Comparison of ENCODE assay signal across 8 mouse cellular contexts in genomic region chr13:55463399-55464026, GRCm38 (mm10). TPM values are rescaled to one million over a fixed set of nuclear protein-coding genes. Genes with fewer than 3 reads are reported as not detected.
DNase-seq lines count a peak whose midpoint lies in the region; ATAC-seq and TF ChIP-seq lines count a peak whose summit lies in the region.

No protein-coding gene starts in this region.

- peak overlapping the region; percentile 84 for H3K9ac ChIP-seq in limb, embryonic 13.5 days
- peak overlapping the region; percentile 65; the same call in 1 of the 2 replicates for H3K9ac ChIP-seq in stomach, postnatal 0 days (ENCODE audit: low read length)

- no peaks in the 10 kb centered on the region for H3K9me3 ChIP-seq in limb, embryonic 13.5 days
- no peaks in the 10 kb centered on the region for H3K9me3 ChIP-seq in stomach, postnatal 0 days (ENCODE audit: control insufficient read depth, low read length)

- WGBS in limb, embryonic 13.5 days = 7% methylated on average over 14 of the region's 14 CpGs
- WGBS in stomach, postnatal 0 days = 14% methylated on average over 14 of the region's 14 CpGs

- TF ChIP-seq CTCF in testis, adult 2 months (IDR thresholded peaks at IDR 0.05; ENCODE audit: control insufficient read depth, insufficient read depth, insufficient replicate concordance, low read depth, low read length) = no peak
- no peak for TF ChIP-seq CTCF in stomach, postnatal 0 days (IDR thresholded peaks at IDR 0.05; ENCODE audit: low read depth)

- H3K27ac ChIP-seq in testis, adult 2 months (ENCODE audit: control insufficient read depth, insufficient read depth, low read depth, low read length) = peak overlapping the region; percentile 95
- peak overlapping the region; percentile 48; the same call in 1 of the 2 replicates for H3K27ac ChIP-seq in limb, embryonic 13.5 days
- no peak overlapping the region for H3K27ac ChIP-seq in stomach, postnatal 0 days (replicated peaks)

- peak overlapping the region; percentile 91 for H3K4me2 ChIP-seq in limb, embryonic 13.5 days (replicated peaks)
- peak overlapping the region; percentile 96 for H3K4me2 ChIP-seq in stomach, postnatal 0 days (replicated peaks; ENCODE audit: low read depth)

- ATAC-seq in limb, embryonic 13.5 days (ENCODE audit: low FRiP score, low read depth) = 0 out of 2 replicates have a peak, but pooled peaks have one; percentile 2
- ATAC-seq in stomach, postnatal 0 days (ENCODE audit: low FRiP score, low TSS enrichment) = 0 out of 2 replicates have a peak, but pooled peaks have one; percentile 1
- ATAC-seq in granulocyte monocyte progenitor cell, adult 5-6 weeks (replicated peaks; ENCODE audit: poor library complexity, severe bottlenecking) = no peak

- H3K36me3 ChIP-seq in testis, adult 2 months (ENCODE audit: control insufficient read depth, insufficient read depth, low read length) = no peaks in the 10 kb centered on the region; the same call in 1 of the 2 replicates
- H3K36me3 ChIP-seq in limb, embryonic 13.5 days = peaks cover 37% of the 10 kb centered on the region
- peaks cover 6% of the 10 kb centered on the region for H3K36me3 ChIP-seq in stomach, postnatal 0 days (ENCODE audit: control insufficient read depth, insufficient read depth, low read length)

- no peak for TF ChIP-seq EP300 in stomach, postnatal 0 days (optimal IDR thresholded peaks at IDR 0.05)

- peaks cover 16% of the 10 kb centered on the region for H3K4me1 ChIP-seq in testis, adult 2 months (ENCODE audit: control insufficient read depth, insufficient read depth, low read length)
- peaks cover 30% of the 10 kb centered on the region for H3K4me1 ChIP-seq in limb, embryonic 13.5 days
- 0 out of 2 replicates have a peak, but pooled peaks cover 5% of the 10 kb centered on the region for H3K4me1 ChIP-seq in stomach, postnatal 0 days (replicated peaks; ENCODE audit: control insufficient read depth, insufficient read depth)

- no peaks in the 10 kb centered on the region for H3K27me3 ChIP-seq in testis, adult 2 months (ENCODE audit: control insufficient read depth, insufficient read depth, low read length)
- H3K27me3 ChIP-seq in limb, embryonic 13.5 days = no peaks in the 10 kb centered on the region
- no peaks in the 10 kb centered on the region for H3K27me3 ChIP-seq in stomach, postnatal 0 days (ENCODE audit: control insufficient read depth, insufficient read depth, low read length)

- peak overlapping the region; percentile 85 for H3K4me3 ChIP-seq in testis, adult 2 months (ENCODE audit: control insufficient read depth, low read depth, low read length)
- H3K4me3 ChIP-seq in limb, embryonic 13.5 days = peak overlapping the region; percentile 78
- H3K4me3 ChIP-seq in stomach, postnatal 0 days (ENCODE audit: low read depth, low read length) = peak overlapping the region; percentile 55

- DNase-seq in cerebellum, adult 9-11 months = peak; percentile 40
- DNase-seq in cerebellum, adult 11 months = no peak
- no peak for DNase-seq in testis, postnatal 14 days (ENCODE audit: low spot score)
- no peak for DNase-seq in stomach, postnatal 0 days (ENCODE audit: low spot score)
- DNase-seq in layer of hippocampus, adult 9-11 months = no peak

- no peak for TF ChIP-seq POLR2A in testis, adult 2 months (IDR thresholded peaks at IDR 0.05; ENCODE audit: control insufficient read depth, low read depth, low read length)

RNA-seq across cellular contexts. Expression of gene Prr7, which starts 0.6 kb away (rescaled TPM):
- 20.3 and 24.9 TPM in 2 replicates for polyA plus RNA-seq in testis, adult 2 months (2012; rRNA removed)
- polyA plus RNA-seq in limb, embryonic 13.5 days (2015; fragmentation: Nextera tagmentation; extraction: Ambion mirVana) = 0.79 and 0.87 TPM in 2 replicates
- polyA plus RNA-seq in stomach, postnatal 0 days (2015; fragmentation: Nextera tagmentation; extraction: Ambion mirVana) = 0.13 and 0.28 TPM in 2 replicates
- 1.9 TPM in 1 of 2 replicates, not detected in the other for total RNA-seq in granulocyte monocyte progenitor cell, adult 5-6 weeks (2014; fragmentation: Nextera tagmentation)
- 1.6 TPM in 1 of 2 replicates, not detected in the other for total RNA-seq in granulocyte monocyte progenitor cell, adult 5-6 weeks (2017)

RNA-seq across cellular contexts. Expression of gene Grk6, which starts 18.6 kb away (rescaled TPM):
- polyA plus RNA-seq in testis, adult 2 months (2012; rRNA removed) = 7.8 and 8.4 TPM in 2 replicates
- 48.1 and 50.1 TPM in 2 replicates for polyA plus RNA-seq in limb, embryonic 13.5 days (2015; fragmentation: Nextera tagmentation; extraction: Ambion mirVana)
- polyA plus RNA-seq in stomach, postnatal 0 days (2015; fragmentation: Nextera tagmentation; extraction: Ambion mirVana) = 17.7 and 19.0 TPM in 2 replicates
- total RNA-seq in granulocyte monocyte progenitor cell, adult 5-6 weeks (2014; fragmentation: Nextera tagmentation) = 56.7 and 62.4 TPM in 2 replicates
- total RNA-seq in granulocyte monocyte progenitor cell, adult 5-6 weeks (2017) = 64.8 and 67.5 TPM in 2 replicates

RNA-seq across cellular contexts. Expression of gene Dbn1, which starts 24.4 kb away (rescaled TPM):
- polyA plus RNA-seq in testis, adult 2 months (2012; rRNA removed) = 89.3 and 101 TPM in 2 replicates
- polyA plus RNA-seq in limb, embryonic 13.5 days (2015; fragmentation: Nextera tagmentation; extraction: Ambion mirVana) = 297 and 304 TPM in 2 replicates
- polyA plus RNA-seq in stomach, postnatal 0 days (2015; fragmentation: Nextera tagmentation; extraction: Ambion mirVana) = 39.3 and 40.4 TPM in 2 replicates
- 0.19 and 1.4 TPM in 2 replicates for total RNA-seq in granulocyte monocyte progenitor cell, adult 5-6 weeks (2014; fragmentation: Nextera tagmentation)
- total RNA-seq in granulocyte monocyte progenitor cell, adult 5-6 weeks (2017) = 1.6 and 1.9 TPM in 2 replicates

RNA-seq across cellular contexts. Expression of gene F12, which starts 36.9 kb away (rescaled TPM):
- 3.0 and 3.4 TPM in 2 replicates for polyA plus RNA-seq in testis, adult 2 months (2012; rRNA removed)
- polyA plus RNA-seq in limb, embryonic 13.5 days (2015; fragmentation: Nextera tagmentation; extraction: Ambion mirVana) = 0.08 and 0.51 TPM in 2 replicates
- 0.41 and 0.68 TPM in 2 replicates for polyA plus RNA-seq in stomach, postnatal 0 days (2015; fragmentation: Nextera tagmentation; extraction: Ambion mirVana)
- total RNA-seq in granulocyte monocyte progenitor cell, adult 5-6 weeks (2014; fragmentation: Nextera tagmentation) = not detected in 2 replicates
- total RNA-seq in granulocyte monocyte progenitor cell, adult 5-6 weeks (2017) = not detected in 2 replicates

RNA-seq across cellular contexts. Expression of gene Pfn3, which starts 48.5 kb away (rescaled TPM):
- 279 and 352 TPM in 2 replicates for polyA plus RNA-seq in testis, adult 2 months (2012; rRNA removed)
- 0.29 TPM in 1 of 2 replicates, not detected in the other for polyA plus RNA-seq in limb, embryonic 13.5 days (2015; fragmentation: Nextera tagmentation; extraction: Ambion mirVana)
- polyA plus RNA-seq in stomach, postnatal 0 days (2015; fragmentation: Nextera tagmentation; extraction: Ambion mirVana) = not detected in 2 replicates
- not detected in 2 replicates for total RNA-seq in granulocyte monocyte progenitor cell, adult 5-6 weeks (2014; fragmentation: Nextera tagmentation)
- not detected in 2 replicates for total RNA-seq in granulocyte monocyte progenitor cell, adult 5-6 weeks (2017)

Comparison
In these comparisons a context has a peak if more than half of its experiments do, and no peak if none do; other contexts are left out.
1. RNA of gene Prr7, which starts 0.6 kb away (polyA plus RNA-seq): 20.3 to 24.9 TPM in testis, adult 2 months; 0.79 to 0.87 TPM in limb, embryonic 13.5 days and 0.13 to 0.28 TPM in stomach, postnatal 0 days; every median in the first group is over 10 times any median in the second.
2. Peak in every context shown above with its lines, with median percentiles within 50 percentile points of each other: H3K4me3 ChIP-seq.